Mouse (Mus musculus) right cerebral cortex, postnatal 4 days (tissue): ENCODE data around the gene Zfp281.

Experiments
- DNase-seq: peaks from one replicate; pipeline ENCODE4 v3.0.0-alpha.2; 2022

Gene Zfp281

GRCm38 (mm10) chr1:136614748-136615440, 9.8 kb upstream of the Zfp281 start:
- DNase-seq, result no peak

- no peak for DNase-seq
Observed at GRCm38 (mm10) chr1:136617163-136617788, 7.4 kb upstream of the Zfp281 start.

DNA sequence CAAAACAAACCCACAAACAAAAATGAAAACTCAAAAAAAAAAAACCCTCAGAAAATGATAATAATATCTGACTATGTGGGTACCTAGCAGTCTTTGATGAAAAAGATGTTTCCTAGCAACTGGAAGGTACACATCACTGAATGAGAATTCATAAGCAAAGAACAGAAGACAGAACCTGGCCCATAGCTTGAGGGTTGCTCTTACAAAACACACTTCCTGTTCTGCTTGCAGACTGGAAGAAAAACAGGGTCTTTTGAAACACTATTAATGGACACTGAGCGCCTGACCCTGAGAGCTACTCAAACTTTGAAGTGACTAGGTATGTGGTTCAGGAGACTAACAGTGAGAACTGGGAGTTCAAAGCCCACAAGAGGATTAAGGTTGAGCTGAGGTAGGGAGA, 6.1 kb upstream of the Zfp281 start:
- DNase-seq, result no peak

GRCm38 (mm10) chr1:136625019-136625895, 556 bp downstream of the Zfp281 start:
- DNase-seq, result peak; percentile 56

- DNase-seq, result no peak
Observed at GRCm38 (mm10) chr1:136626141-136626540, 1.4 kb downstream of the Zfp281 start.

DNA sequence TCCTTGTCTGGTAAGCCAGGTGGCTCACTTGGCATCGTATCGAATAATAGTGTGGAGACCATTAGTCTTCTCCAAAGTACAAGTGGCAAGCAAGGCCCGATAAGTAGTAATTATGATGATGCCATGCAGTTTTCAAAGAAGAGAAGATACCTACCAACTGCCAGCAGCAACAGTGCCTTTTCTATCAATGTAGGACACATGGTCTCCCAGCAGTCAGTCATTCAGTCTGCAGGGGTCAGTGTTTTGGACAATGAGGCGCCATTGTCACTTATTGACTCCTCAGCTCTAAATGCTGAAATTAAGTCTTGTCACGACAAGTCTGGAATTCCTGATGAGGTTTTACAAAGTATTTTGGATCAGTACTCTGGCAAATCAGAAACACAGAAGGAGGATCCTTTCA, 2.1 kb downstream of the Zfp281 start:
- DNase-seq, result no peak

GRCm38 (mm10) chr1:136627591-136627990, 2.9 kb downstream of the Zfp281 start:
- DNase-seq, result no peak

GRCm38 (mm10) chr1:136632891-136633290, 8.2 kb downstream of the Zfp281 start:
- no peak for DNase-seq

- no peak for DNase-seq
Observed at GRCm38 (mm10) chr1:136635644-136636043, 10.9 kb downstream of the Zfp281 start.

DNA sequence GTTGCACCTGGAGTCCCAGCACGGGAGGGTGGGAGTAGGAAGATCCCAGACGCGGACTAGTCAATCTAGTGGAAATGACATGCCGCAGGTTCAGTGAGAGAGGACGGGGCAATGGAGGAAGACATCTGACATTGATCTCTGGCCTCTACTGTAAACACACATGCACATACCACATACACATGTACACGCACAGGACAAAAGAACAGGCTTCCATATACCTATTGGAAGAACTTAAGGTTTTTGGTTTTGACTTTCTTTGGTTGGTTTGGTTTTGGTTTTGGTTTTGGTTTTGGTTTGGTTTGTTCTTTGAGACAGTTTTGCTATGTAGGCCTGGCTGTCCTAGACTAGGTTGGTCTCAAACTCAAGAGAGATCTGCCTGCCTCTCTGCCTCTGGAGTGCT, 12.2 kb downstream of the Zfp281 start:
- no peak for DNase-seq

DNA sequence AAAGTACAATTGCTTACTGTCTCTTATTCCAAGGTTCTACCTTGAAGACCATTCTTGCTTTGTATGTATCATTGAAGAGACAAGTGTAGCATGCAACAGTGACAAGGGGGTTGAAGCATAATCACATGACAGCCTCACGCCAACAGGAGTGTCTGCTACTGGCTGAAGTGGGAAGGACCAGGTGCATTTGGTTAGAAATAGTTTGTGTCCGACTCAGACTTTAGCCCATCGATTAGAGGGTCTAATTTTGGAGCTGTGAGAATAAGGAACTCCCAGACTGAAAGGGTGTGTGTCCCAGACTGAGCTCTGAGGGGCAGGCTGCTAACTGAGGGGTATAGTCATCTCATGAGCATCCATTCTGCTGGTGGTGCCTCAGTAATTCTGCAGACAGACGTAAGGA, 13.0 kb downstream of the Zfp281 start:
- DNase-seq, result no peak

- no peak for DNase-seq
Observed at GRCm38 (mm10) chr1:136638211-136638610, 13.5 kb downstream of the Zfp281 start.

- DNase-seq, result no peak
Observed at GRCm38 (mm10) chr1:136638699-136639098, 14.0 kb downstream of the Zfp281 start.

GRCm38 (mm10) chr1:136639221-136639620, 14.5 kb downstream of the Zfp281 start:
- DNase-seq, result no peak

GRCm38 (mm10) chr1:136642701-136643100, 18.0 kb downstream of the Zfp281 start:
- DNase-seq, result no peak

- DNase-seq, result no peak
Observed at GRCm38 (mm10) chr1:136644486-136644885, 19.8 kb downstream of the Zfp281 start.

- DNase-seq, result no peak
Observed at GRCm38 (mm10) chr1:136645849-136646625, 21.3 kb downstream of the Zfp281 start.

- no peak for DNase-seq
Observed at GRCm38 (mm10) chr1:136652066-136652465, 27.4 kb downstream of the Zfp281 start.

DNA sequence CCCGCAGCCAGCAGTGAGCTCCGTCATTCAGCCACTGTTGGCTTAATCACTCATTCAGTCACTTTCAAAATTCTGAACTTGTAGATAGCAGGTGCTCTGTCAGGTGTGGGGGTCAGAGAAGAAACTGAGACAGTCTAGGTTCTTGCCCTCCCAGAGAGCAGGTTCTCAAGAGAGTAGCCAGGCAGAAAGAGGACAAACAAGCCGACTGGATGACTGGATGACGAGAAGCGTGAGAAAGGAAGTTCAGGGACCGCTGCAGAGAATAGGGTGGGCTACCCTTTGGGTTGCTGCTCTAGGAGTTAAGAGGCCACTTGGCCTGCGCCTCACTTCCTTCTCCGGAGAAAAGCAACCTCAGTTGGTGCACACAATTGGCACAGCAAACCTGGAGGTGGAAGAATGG, 28.8 kb downstream of the Zfp281 start:
- DNase-seq, result no peak

- no peak for DNase-seq
Observed at GRCm38 (mm10) chr1:136654385-136654784, 29.7 kb downstream of the Zfp281 start.

DNA sequence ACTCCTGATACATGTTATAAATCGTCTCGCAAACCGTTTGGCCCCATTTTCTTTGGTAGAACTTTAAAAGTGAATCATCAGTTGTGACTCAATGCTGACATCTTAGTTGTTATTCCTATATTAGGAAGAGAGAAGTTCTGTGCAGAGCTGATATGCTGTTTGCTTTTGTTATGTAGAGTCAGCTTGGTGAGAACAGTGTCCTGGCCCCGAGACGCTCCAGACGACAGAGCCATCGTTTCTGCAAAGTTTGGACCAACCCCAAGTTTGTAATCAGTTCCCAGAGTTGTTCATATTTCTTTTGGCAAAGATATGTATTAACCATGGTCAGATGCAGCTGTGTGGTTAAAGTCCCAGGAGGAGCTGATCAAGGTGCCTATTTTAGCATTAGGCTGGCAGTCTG, 31.9 kb downstream of the Zfp281 start:
- DNase-seq, result no peak

DNA sequence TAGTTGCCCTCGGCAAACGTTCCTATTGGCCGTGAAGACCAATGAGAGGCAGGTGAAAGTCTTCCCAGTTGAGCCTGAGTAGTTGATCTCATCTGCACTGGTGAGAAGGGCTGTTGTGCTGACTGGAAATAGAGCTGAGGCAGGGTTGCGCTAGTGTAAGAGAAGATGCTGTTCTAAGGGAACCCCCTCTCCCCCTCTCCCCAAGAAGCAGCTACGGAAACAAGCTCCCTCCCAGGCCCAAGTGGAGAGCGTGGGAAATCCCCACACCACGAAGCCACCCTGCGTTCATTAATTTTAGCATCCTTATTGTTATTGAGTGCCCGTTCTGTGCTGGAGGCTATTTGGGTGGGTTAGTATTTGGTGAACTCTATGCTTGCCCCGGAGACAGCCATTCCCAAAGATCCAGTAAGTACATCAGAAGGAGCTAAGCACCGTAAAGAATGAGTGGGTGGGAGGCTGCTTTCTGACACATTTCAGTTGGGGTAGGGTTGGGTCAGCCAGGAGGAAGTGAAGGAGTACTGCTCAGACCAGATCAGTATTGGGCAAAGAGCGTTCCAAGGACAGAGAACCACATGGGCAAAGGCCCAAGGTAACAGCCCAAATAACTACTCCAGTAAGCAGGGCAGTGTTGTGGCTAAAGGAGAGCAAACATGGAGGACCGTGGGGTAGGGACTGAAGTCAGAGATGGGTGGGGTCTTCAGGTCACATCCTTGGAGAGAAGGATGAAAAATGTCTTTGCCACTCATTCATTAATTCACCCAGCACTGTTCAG, 33.9 kb downstream of the Zfp281 start:
- DNase-seq, result no peak
